Mouse (Mus musculus) lung, adult 18-20 months (tissue): ENCODE measurements around the gene Gm6890.
"Not testable (repeated sequence)": the region's sequence is repeated elsewhere in the genome, so short reads cannot be mapped to it uniquely, and the experiment has no call there.

Experiments
- DNase-seq, 2 experiments: peaks; one replicate each; pipeline ENCODE4 v3.0.0; 2022; ENCODE audit warnings: mixed read lengths in 2 of 2

Gene Gm6890

DNA sequence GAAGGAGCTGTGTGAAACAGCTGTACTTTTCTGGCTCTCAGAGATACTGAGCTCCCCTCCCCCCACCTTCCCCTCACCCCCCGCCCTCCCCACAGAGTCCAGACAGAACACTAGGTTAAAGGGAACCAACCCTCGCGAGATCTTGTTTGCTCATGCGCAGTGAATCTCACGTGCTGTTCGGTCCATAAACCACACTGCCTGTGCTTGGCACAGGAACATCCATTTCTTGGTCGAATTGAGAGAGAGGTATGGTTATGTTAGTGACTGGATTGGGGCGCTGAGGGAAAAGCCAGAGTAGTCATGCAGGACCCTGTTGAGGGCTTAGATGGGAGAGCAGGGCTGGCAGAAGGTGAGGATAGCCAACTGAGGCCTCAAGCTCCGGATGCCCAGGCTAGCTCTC, at the start of gene Gm6890:
Gene Gm6890 (plus strand): TSS at position 301 of the 400 bp plus-strand sequence.
- DNase-seq = not testable (repeated sequence)

DNA sequence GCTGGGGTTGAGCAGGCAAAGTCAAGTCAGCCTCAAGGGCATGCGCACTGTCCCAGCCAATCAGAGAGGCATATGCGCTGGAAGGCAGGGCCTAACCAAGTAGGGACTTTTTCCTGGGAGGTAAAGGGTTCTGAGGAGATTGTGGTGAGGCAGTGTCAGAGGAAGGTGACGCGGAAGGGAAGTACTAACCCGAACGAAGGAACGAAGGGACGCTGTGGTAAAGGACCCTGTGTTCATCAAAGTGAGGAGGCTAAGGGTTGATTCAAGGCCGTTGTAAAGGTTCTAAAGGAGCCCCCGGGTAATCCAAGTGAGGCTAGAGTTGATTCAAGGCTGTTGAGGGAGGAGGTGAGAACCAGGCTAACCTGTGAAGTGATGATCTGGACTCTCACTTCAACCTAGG, 14.5 kb upstream of the Gm6890 start:
- DNase-seq = not testable (repeated sequence)

DNA sequence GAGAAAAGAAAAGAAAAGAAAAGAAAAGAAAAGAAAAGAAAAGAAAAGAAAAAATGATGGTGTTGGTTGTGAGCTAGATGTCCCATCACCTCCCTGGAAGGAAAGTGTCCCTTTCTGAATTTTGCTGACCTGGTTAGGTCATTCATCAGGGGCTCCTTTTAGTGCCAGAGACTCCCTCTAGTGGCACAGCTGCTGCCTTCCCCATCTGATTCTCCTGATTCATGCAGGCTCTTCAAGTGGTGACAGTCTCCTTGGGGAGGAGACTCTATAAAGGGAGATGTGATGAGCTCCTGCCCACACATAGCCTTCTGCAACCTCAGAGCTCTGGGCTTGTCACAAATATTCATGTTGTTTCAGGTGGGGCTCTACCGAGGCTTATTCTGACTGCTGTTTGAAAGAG, 30.0 kb downstream of the Gm6890 start:
- DNase-seq = not testable (repeated sequence)
